Mouse (Mus musculus) ES-E14 (cell line): Measurements from ENCODE around the gene Hoxc5.

Source experiments
- MAFK ChIP-seq: IDR thresholded peaks from 2 replicates; pipeline ENCODE4 v1.6.1; 2014; ENCODE audit warnings: mild to moderate bottlenecking, low read depth, low read length, inconsistent platforms; ENCODE audit not compliant: insufficient read depth
- ZNF384 ChIP-seq: IDR thresholded peaks from 2 replicates; pipeline ENCODE4 v1.6.1; 2012; ENCODE audit warnings: low read depth, low read length, inconsistent platforms

DNA sequence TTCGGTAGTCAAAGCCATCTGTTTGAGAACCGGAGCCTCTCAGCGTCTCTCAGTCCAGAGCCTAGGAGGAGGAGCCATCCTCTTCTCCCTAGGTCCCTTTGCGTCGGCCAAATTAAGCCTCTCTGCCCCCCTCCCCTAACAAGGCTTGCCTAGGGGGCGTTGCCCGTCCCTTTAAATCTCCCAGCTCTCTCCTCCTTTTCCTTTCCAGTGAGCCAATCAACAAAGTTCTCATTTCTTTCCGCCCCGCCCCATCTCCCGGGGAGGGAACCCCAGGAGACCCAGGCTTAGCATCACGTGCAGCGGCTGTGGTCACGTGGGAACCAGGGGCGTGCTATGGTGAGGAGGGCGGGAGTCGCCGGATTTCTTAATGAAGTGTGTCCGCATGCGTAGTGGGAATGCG lies 46.6 kb upstream of the Hoxc5 start:
- no peak for TF ChIP-seq MAFK
- TF ChIP-seq ZNF384 = no peak
